Mouse (Mus musculus): ENCODE measurements around the gene Cplx1.

DNA sequence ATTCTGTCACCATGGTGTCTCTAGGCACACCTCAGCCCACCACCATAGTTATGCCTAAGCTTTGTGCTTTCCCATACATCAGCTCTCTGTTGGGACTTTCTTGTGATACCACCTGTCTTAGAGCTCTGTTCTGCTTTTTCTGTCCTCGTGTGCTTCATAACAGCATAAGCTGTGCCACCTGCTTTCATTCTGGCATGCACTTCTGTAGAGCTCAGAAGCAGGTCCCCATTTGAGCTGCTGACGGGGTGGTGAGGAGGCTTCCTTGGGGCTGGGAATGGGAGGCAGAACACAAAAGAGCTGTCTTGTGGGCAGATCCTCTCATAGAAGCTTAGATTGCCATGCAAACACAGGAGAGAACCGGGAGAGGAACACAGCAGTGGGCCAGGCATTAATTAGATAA is 73.8 kb downstream of the Cplx1 start:
- TF ChIP-seq POLR2A (IDR thresholded peaks at IDR 0.05; ENCODE audit: borderline replicate concordance, control insufficient read depth, low read depth, low read length) (no peak), CTCF (IDR thresholded peaks at IDR 0.05; ENCODE audit: control insufficient read depth, insufficient read depth, low read length) (no peak)

Measured in bone marrow, adult 2 months (tissue).